Mouse (Mus musculus): ENCODE data around the gene Lgals3bp.
"Not testable (repeated sequence)": the region's sequence is repeated elsewhere in the genome, so short reads cannot be mapped to it uniquely, and the experiment has no call there.

Lgals3bp gene

DNA sequence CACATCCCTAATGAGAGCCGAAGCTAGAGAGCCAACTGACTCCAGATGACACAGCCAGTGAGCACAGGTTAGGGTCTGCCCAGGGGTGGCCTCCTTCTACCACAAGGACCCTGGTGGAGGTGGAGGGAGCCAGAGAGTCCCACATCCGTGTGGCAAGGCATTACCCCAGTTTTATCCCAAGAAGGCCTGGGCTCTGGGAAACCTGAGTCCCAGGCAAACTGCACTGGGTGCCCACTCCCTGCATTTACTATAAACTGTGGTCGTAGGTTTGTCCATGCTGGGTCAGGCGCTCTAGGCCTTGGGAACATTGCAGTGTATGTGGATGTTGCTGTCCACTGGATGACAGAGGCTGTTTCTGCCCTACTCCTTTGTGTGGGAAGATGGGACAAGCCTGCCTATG lies 697 bp downstream of the Lgals3bp start:
- no peak for DNase-seq (ENCODE audit: low spot score in 2 of 2)

DNA sequence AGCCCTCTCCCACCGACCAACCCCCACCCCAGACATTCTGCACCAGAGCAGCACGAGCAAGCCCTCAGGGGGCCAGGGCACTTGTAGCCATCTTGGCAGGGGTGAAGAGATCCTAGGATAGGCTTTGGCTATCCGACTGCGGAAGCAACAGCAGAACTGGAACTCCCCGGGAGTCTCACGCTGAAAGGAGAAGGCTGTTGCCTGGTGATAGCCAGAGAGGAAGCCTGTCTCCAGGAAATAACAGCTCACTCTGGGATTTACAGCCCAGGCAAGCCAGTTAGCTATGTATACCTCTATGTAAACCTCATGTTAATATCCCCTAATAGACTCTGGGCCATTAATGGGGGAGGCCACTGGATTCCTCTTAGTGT lies 1.3 kb downstream of the Lgals3bp start:
- DNase-seq (ENCODE audit: low spot score in 2 of 2), result no peak

DNA sequence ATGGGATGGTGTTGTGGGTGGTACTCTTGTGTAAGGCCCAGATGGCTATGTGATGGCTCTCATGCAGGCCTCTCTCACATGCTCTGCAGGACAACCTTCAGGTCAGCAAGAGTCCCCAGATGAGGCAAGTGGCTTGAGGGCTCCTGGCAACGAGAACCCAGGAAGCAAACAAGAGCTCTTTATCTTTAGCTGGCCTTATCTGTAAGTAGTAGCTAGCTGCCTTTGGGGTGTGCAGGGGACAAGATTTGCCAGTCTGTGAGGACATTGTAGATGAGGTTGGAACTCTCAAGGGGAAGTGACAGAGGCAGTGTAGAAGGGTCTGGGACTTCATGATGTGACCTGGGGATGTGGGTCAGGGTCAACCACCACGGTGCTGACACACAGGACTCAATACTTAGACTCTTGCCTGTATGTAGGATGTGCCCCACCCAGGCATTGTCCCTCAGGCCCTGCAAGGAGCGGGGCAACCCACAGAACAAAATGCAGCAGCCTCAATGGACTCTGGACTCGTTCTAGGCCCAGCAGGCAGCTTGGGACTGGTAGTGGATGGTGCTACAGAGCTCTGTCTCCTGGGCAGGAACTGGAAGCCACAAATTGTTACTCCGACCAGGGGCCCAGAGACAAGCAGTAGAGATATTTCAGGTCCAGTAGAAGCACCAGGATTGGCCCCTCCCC lies 1.9 kb downstream of the Lgals3bp start:
- DNase-seq (ENCODE audit: low spot score in 2 of 2), result no peak

DNA sequence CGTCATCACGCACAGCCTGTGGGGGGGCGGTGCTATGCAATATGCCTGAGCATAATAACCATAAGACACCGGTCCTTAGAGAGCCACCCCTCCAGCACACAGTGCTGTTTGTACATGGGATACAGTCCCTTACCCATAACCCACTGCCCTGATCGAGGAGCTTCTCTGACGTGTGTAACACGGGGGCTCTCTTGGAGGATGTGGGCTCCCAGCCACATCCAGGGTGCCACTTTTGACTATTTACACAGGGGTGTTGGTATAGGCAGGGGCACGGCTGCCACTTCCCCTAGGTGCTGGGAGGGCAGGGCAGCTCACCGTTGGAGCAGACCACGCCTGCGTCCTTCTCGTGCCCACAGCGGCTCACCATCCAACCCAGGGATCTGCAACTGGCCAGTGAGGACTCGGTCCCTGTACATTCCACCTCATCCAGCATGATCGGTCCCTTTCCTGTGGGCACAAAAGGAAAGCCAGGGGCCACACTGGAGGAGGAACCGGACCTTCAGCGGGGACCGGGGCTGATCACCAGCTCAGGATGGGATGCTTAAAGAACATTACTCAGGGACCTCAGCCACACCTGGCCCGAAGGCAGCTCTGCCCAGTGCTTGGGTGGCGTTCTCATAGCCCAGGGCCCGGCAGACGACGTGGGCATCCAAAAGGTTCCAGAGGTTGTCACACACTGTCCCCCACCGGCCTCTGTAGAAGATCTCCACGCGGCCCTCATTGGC lies 3.9 kb downstream of the Lgals3bp start:
- DNase-seq (ENCODE audit: low spot score in 2 of 2), result no peak

DNA sequence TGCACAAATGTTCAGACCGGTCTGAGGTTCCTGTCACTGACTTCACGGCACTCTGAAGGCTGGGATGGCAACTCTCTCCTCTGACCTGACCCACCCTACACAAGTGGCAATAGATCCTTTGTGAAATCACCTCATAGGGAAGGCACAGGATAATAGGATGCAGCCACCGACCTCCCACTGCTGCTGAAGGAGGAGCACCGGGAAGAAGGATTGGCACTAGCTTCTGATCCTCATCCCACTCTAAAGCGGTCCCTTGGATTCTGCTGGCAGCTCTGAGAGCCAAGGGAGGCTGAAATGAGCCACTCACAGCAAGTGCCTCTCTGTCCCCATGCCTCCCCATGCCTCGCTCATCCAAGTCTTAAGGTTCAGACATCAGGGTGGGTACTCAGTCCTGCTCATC lies 7.4 kb downstream of the Lgals3bp start:
- no peak for DNase-seq (ENCODE audit: low spot score in 2 of 2)

DNA sequence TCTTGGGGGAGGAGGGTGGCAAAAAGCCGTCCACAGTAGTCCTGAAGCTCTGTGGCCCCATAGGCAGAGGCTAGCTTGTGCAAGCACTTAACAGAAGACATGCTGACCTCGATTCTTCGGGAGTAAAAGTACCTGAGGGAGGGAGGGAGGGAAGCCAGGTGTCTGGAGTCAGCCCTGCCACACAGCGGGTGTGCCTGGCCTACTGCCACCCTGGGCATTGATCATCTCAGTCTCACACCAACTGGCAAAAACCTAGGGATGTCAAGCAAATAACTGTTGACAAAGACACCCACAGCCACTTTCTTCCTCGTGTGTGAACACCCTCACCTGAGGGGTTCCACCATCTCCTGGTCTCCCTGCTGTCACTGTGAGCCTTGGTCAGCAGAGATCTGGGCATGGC lies 7.9 kb downstream of the Lgals3bp start:
- no peak for DNase-seq (ENCODE audit: low spot score in 2 of 2)

DNA sequence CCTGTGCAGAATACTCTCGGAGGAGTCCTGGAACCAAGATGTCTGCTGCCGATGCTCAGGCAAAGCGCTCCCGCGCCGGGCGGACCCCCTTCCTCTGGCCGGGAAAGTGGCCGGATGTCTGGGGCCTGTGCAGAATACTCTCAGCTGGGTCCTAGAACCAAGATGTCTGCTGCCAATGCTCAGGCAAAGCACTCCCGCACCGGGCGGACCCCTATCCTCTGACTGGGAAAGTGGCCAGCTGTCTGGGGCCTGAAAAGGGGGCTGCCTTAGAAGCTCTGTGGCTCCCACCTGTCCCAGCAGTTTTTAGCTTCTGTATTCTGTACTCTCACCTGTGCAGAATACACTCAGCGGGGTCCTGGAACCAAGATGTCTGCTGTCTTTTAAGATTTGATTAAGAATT lies 14.1 kb downstream of the Lgals3bp start:
- not testable (repeated sequence) for DNase-seq (ENCODE audit: low spot score in 2 of 2)

DNA sequence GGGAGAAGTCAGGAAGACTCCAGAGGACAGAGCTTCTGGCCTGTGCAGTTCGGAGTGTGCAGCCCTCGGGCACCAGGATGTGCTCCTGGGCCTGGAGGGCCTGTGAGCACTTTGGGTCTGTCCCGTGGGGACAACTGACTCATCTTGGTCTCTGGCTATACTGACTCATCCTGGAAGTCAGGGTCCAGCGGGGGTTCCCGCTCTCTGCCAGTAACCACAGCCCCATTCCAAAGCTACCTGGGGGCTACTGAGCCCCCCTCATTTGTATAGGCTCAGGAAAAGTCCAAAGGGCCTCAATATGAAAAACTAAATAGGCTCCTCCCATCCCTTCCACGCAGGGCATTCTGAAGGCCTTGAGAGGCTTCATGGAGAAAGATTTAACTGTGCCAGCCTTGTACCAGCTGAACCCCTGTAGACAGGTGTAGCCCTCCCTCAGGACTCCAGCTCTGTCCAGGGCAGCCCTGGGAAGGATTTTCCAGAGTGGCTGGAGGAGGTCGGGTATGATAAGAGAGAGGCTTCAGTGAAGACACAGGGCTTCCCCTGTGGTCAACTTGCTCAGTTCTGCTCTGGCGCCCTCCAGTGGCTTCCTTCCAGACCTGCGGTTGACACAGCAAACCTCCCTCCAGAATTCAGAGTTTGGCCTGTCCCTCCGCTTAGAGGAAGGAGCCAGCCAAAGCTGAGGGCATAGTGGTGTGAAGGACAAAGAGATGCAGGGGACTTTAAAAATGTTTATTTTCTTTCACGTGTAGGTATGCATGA lies 22.5 kb downstream of the Lgals3bp start:
- DNase-seq (ENCODE audit: low spot score in 2 of 2), result peak; percentile 71 to 78

DNA sequence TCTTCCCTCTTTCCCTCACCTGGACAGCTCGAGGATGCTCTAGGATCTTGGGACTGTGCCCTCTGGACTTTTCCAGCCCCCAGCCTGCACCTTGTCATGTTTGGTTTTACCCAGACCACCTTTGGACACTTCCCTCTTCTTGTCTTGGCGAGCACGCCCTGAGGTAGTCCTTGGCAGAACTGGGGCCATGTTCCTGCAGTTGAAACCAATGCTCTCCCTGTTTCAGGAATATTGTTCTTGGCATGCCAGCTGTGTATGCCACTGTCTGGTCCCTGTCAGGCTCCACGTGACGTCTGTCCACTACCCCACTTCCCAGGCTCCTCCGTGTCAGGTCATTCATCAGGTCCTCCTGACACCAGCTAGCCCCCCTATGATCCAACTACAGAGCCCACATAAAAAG lies 23.2 kb downstream of the Lgals3bp start:
- no peak for DNase-seq (ENCODE audit: low spot score in 2 of 2)

DNA sequence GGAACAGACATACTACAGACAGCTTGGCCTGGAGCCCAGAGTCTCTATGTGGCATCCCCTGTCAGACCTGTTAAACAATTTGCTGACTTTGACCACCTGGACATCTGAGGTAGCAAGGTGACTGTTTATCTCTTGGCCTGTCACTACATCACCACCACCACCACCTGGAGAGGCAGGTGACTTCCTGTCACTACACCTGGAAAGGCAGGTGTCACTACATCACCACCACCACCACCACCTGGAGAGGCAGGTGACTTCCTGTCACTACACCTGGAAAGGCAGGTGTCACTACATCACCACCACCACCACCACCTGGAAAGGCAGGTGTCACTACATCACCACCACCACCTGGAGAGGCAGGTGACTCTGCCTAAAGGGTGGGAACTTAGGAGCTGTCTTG lies 25.6 kb downstream of the Lgals3bp start:
- not testable (repeated sequence) for DNase-seq (ENCODE audit: low spot score in 2 of 2)

DNA sequence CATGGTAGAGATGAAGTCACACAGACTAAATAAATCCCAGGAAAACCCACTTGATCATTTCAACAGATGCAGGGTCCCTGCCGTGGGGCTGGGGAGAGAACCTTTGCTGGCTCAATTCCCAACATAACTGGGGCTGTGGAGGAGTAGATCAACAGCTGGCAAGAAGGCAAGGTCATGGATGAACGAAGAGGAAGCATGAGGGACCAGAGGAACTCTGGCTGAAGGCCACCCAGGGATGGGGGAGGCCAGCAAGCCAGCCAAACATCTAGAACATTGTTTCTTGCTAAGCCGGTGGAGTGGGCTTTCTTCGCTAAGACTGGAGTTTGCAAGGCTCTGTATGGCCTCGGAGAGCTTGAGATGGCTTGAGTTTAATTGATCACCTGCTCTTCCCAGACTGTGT lies 26.0 kb downstream of the Lgals3bp start:
- no peak for DNase-seq (ENCODE audit: low spot score in 2 of 2)

DNA sequence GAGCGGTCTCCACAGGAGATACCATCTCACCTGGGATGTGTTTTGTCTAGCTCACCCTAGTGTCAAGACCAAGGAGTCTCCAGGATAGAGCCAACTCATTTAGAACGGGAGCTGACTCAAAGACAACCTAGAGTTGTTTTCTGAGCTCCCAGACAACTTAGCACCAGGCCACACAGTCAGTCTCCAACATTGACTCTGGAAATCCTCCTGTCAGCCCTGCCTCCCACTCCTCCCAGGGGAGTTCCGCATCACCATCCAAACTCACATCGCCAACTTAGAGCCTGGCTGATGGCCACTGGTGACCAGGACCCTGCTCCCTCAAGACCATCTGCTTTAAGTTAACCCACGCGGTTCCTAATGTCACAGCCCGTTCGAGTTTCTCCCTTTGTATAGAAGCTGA lies 26.4 kb downstream of the Lgals3bp start:
- no peak for DNase-seq (ENCODE audit: low spot score in 2 of 2)

DNA sequence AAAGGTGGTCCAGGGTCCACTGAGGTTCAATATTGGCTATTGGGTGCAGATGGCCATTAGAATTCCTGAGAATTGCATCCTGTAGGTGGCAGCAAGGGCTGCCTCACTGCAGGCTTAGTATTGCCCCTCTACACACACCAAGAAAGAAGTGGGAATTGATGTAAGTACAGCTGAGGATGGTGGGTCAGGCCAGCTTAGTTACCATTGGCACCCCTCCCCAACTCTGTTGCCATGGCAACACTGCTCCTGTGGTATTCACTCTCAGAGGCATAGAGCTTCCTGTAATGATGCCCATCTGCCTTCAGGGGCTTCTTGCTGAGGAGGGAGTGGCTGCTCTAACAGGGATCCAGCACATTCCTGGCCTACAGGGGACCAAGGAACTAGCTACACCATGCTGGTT lies 26.9 kb downstream of the Lgals3bp start:
- no peak for DNase-seq (ENCODE audit: low spot score in 2 of 2)

DNA sequence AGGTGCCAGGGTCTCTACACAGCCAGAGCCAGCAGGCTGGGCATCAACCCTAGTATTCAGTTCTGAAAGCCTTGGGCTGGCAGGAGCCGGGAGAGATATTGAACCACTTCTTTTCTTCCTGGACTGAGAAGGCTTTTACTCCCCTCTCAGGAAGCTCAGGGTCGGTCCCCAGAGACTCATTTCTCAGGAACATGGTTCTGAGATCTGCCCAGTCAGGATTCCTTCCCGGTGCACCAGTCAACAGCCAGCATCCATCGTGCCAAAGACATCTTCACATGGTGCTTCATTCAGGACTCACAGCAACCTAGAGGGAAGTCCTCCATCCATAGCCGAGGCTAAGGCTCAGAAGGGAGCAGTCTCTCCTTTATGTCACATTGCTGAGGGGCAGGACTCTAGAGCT lies 27.4 kb downstream of the Lgals3bp start:
- no peak for DNase-seq (ENCODE audit: low spot score in 2 of 2)

DNA sequence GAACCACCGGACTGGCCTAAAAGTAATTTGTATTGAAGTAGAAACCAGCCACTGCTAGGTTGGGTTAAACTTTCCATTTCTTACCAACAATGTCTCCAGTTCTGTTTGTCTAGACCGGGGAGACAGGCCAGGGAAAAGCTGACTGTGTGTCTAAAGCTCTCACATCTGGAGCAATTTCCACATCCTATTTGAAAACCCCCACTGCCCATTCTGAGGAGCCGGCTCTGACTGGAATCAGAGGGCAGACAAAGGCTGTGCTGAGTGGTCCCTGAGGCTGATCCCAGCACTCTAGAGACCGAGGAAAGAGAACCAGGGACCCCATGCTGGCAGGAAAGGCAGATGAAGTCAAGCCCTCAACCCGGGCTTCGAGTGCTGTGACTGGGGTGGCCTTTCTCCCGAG lies 29.3 kb downstream of the Lgals3bp start:
- no peak for DNase-seq (ENCODE audit: low spot score in 2 of 2)

DNA sequence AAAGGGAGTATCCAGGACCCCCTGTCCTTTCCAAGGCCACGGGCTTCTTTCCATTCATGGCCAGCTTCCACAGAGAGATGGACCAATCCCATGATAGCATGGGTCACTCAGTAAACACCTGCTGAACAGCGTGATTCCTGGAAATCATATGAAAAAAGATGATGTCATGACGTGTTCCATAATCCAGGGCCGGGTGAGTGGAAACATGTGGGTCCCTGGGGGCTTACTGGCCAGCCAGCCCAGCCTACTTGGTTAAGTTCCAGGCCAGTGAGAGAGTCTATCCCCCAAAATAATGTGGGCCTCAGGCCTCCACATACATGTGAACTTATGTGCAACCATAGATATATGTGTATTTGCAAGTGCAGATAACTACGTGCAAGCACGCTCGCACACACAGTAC lies 30.0 kb downstream of the Lgals3bp start:
- no peak for DNase-seq (ENCODE audit: low spot score in 2 of 2)

DNA sequence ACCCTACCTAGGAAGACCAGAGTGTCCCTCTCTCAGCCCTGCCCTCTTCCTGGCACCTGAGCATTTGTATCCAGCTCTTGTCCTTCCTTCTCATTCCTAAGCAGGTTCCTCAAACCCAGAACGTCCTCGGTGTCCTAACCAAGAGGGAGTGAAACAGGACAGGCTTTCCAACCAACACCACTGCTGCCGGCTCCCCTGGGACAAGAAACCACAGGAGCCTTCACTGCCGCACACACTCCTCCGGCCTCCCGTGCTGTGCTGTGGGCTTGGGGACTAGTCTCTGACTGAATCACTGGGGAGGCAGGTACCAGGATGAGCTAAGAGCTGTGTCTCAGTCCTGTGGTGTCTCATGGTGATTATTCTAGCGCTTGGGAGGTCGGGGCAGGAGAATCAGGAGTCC lies 32.2 kb downstream of the Lgals3bp start:
- DNase-seq (ENCODE audit: low spot score in 2 of 2), result no peak

DNA sequence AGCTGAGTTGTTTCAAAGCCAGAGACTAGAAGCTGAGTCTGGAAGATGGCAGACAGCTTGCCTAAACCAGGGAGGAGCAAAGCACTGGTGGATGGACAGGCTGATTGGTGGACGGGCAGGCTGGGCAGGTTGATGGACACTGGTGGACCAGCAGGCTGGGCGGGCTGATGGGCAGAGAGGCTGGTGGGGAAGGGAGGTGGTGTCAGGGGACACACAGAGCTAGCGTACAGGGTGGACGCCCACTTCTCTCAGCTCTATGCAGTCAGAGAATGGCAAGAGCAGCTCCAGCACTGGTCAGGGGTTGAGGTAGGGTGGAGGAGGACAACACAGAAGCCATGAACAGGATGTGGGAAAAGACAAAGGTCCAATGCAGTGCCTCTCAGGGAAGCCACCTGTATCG lies 32.6 kb downstream of the Lgals3bp start:
- no peak for DNase-seq (ENCODE audit: low spot score in 2 of 2)

DNA sequence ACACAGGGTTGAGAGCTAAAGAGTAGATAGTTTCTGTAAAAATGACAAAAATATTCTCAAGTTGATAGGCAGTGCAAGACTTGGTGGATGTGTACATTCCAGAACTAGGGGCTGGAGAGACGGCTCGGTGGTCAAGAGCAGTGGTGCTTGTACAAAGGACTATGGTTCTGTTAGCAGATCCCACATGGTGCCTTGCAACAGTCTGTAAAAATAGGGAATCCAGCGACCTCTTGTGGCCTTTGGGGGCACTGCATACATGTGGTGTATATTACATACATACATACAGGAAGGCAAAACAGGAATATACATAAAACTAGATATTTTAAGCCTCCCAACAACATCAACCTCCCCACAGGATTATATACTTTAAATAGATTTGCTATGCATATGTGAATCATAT lies 33.6 kb downstream of the Lgals3bp start:
- no peak for DNase-seq (ENCODE audit: low spot score in 2 of 2)

DNA sequence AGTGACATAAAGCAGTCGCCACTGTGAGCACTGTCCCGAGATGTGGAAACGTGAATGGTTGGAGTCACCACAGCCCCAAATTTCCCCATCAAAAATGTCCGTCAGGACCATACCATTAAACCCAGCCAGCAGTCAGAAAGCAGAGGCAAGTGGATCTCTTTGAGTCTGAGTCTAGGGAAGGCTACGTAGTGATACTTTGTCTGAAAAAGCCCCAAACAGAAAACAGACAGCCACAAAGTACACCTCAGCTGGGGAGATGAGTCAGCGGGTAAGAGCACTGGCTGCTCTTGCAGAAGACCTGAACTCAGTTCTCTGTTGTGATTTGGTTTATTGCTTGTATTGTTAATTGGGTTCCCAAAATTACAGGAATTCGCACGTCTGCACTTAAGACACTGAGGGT lies 35.3 kb downstream of the Lgals3bp start:
- no peak for DNase-seq (ENCODE audit: low spot score in 2 of 2)

DNA sequence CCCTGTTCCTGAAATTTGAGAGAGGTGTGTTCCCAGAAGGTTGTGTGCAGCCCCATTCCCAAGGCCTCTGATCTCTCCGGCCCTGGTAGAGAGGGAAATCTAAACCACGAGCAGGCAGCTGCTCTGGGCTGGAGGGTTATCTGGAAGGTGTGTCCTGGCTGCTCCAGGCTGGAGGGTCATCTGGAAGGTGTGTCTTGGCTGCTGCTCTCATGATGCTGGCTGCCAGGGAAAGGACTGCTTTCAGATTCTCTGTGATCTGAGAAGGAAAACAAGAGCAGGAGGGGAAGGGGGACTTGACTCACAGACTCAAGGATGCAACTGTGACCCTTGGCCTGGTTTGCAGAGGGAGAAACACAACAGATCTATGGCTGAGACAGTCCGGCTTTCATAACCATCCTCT lies 35.8 kb downstream of the Lgals3bp start:
- DNase-seq (ENCODE audit: low spot score in 2 of 2), result no peak

DNA sequence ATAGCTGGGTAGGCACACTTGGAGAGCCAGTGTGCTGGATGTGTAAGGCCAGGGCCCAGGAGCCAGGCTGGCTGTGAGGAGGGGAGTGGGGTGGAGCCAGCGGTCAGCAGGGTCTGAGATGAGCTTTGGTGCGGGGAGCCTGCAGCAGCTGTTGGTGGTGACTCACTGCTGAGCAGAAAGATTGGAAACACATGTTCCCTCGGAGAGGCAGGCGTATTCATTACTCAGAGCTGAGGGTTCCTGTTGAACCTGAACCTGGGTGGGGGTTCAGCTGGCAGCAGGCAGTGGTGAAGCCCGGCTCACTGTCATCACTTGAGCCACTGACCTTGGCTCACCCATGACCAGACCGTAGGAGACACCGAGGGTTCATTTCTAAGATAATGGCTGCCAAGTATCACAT lies 36.7 kb downstream of the Lgals3bp start:
- DNase-seq (ENCODE audit: low spot score in 2 of 2), result no peak

DNA sequence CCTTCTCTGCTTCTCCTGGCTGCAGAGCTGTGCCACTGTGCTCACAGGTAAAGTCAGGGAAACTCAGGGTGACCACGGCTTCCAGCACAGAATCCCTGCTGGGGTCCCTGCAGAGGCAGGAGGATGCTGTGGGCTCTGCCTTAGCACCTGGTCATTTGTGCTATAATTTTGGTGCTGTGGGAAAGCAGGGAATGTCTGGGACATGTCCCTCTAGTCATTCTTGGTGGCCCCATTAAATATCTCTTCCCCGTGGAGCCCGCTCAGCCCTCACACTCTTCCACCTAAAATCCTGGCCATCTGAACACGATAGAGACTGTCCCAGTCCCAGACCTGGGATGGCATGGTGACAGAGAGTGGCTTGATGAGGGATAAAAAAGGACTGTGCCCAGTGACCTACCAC lies 37.9 kb downstream of the Lgals3bp start:
- DNase-seq (ENCODE audit: low spot score in 2 of 2), result no peak

All from frontal cortex, postnatal 25 days (tissue).